Mouse (Mus musculus) 3T3-L1 (cell line): ENCODE measurements around the gene Zfp704.

Experiments
- DNase-seq: peaks from one replicate; pipeline ENCODE4 v3.0.0-alpha.2; 2015; ENCODE audit warnings: low read depth, low spot score

The Zfp704 gene

DNA sequence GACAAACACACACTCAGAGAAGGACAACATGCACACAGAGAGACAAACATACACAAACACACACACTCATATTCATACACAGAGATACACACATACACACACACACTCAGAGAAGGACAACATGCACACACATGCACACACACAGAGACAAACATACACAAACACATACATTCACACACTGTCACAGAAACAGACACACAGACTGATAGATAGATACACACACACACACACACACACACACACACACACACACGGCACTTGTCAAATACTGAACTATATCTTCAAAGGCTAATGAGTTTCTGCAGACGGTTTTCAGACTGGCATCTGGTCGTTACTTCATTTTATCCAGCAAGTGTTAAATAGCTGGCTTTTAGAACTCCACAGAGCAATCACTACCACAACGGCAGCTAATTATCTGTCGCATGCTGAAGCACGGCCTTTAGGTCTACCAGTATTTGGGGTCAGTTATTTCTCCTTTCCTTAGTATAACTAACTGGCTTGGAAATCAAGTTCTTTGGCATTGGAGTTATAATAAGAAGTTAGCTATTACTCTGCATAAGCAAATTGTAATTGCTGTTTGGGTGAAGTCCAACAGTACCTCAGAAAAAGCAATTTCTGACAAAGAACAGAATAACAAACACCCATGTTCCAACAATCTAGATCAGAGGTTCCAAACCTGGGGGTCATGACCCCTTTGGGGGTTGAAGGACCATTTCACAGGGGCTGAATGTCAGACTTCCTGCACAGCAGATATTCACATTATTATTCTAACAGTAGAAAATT, 51.9 kb downstream of the Zfp704 start:
- no peak for DNase-seq

DNA sequence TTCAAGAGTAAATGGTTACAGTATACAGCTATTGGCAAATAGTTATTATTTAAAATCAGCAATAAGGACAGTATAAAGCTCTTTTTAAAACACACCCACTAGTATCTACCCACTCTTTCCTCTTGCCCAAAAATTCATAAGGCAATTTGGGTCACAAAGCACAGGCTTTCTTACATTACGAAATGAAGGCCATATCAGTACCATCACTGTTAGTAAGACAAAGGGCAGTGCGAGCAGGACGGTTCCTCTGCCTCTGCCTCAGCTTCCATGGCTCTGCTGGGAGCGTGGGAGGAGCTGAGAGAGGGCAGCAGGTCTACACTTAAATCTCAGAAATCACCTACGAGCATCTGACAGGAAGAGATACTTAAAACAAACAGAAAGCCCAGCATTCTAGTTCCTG, 53.7 kb downstream of the Zfp704 start:
- no peak for DNase-seq

GRCm38 (mm10) chr3:9554916-9555315, 55.0 kb downstream of the Zfp704 start:
- DNase-seq: no peak

- no peak for DNase-seq
Observed at GRCm38 (mm10) chr3:9552332-9552731, 57.6 kb downstream of the Zfp704 start.

- no peak for DNase-seq
Observed at GRCm38 (mm10) chr3:9550930-9551329, 59.0 kb downstream of the Zfp704 start.

- DNase-seq: no peak
Observed at GRCm38 (mm10) chr3:9549815-9550214, 60.1 kb downstream of the Zfp704 start.

DNA sequence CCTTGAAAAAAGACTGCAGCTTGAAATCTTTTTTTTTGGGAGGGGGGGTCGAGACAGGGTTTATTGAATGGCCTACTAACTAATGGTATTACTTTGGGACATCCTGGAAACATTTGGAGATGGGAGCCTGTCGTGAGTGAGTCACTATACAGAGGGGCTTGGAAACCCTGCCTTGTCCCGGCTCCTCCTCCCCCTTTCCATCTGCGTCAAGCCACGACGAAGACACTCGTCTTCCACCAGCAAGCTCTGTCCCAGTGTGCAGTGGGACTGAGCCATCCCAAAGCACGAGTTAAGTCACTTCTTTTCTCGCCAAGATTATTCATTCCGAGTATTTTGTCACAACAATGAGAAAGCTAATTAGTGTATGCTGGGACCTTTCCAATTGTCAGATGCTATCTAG, 61.7 kb downstream of the Zfp704 start:
- no peak for DNase-seq

GRCm38 (mm10) chr3:9546882-9547620, 62.8 kb downstream of the Zfp704 start:
- DNase-seq: no peak

DNA sequence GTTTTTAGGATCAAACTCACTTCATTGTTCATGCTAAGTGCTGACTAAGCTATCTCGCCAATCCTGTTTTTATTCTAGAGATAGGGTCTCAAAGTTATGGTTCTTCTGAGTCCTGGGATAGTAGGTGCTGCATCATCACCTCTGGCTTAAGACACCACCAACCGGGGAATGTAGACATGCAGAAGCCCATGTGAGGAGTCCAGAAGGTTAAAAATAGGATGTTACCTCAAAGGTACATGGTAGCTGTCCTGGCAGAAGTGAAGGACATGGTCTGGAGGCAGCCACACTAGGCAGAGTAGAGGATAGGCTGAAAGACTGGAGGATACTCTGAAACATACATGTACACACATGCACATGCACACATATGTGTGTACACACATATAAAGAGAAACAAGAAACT, 65.5 kb downstream of the Zfp704 start:
- no peak for DNase-seq

DNA sequence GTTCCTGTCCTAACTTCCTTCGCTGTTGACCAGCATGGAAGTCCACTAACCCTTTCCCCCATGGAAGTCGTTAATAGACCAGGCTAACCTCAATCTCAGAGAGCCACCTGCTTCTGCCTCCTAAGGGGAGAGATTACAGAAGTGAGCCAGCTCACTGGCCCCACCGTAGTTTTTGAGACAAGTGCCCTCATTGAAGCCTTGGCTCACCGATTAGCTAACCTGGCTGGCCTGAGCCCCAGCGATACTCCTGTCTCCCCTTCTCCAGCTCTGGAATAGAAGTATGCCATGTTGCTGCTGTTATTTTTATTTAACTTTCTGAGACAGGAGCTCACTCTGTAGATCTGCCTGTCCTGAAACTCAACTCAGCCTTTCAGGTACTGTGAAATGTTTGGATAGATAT, 66.0 kb downstream of the Zfp704 start:
- no peak for DNase-seq

- DNase-seq: no peak
Observed at GRCm38 (mm10) chr3:9543463-9543862, 66.4 kb downstream of the Zfp704 start.

DNA sequence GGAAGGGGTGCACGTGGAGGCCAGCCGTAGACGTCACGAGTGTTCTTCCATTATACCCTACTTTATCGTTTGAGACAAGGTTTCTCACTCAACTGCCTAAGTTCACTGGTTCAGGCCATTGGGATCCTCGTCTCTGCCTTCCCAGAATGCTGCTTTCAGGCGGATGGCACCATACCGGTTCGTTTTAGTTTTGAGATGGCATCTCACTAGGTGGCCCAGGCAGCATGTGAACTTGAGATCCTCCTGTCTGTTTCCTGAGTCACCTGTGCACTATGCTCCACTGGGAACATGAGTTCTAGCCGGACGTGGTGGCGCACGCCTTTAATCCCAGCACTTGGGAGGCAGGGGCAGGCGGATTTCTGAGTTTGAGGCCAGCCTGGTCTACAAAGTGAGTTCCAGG, 68.3 kb downstream of the Zfp704 start:
- DNase-seq: no peak

DNA sequence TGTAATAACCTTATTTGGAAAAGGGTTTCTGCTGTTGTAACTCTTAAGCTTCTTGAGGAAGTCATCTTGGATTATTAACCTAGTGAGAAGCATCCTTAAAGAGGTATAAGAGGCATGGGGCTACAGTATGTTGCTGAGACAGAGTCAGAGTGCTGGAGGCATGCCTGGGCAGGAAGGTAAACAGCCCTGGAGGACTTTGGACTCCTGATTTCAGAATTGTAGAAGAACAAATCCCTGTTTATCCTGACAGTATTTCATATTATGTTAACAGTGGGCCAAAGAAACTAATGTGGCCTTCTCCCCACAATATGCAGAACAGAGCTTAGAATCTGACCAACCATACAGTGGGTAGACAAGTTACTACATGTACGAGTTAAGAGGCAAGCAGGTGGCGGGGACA, 71.4 kb downstream of the Zfp704 start:
- no peak for DNase-seq

GRCm38 (mm10) chr3:9537889-9538288, 72.0 kb downstream of the Zfp704 start:
- no peak for DNase-seq

DNA sequence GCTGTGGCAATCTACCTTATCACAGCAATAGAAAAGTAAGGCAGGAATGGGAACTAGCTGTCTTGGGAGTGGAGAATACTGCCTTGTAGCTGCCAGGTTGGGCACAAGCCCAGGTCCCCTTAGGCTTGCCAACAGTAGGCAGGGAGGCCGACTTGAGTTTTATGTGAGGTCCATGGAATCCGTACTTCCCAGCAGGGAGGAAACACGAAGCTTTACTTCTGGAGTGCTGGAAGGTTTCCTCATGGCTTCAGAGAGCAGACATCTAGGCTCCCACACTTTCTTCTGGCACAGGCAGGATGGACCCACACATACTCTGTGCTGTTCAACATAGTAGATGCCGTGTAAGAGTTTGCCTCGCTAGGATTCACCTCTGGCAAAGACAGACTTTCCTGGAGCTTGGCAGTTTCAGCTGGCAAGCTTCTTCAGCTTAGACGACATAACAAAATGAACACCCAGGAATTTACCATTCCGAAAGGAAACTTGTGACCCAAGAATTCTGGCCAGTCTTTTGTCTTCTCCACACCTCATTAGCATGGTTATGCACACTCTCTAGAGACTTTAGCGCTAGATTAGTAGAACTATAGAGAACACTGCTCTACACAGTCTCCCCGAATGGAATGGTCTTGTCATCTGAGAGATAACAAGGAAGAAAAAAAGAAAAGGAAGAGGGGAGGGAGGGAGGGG, 79.6 kb downstream of the Zfp704 start:
- no peak for DNase-seq

- peak; percentile 2 for DNase-seq
Observed at GRCm38 (mm10) chr3:9524429-9524828, 85.5 kb downstream of the Zfp704 start.

GRCm38 (mm10) chr3:9523081-9523932, 86.6 kb downstream of the Zfp704 start:
- DNase-seq: no peak

DNA sequence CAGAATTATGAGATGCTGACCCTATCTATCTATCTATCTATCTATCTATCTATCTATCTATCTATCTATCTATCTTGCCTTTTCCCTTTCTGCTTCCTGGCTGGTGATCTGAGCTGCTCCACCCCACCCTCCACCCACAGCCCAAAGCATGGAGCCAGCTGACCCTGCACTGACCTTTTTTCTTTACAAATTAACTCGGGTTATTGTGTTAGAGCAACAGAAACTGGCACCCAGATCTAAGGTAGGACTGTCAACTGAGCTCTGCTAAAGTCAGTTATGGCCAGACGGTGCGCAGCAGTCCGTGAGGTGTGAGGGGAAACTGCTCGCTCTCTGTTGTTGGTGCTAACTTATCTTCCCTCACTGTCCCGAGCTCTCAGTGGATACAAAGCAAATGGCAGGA, 87.9 kb downstream of the Zfp704 start:
- DNase-seq: no peak

DNA sequence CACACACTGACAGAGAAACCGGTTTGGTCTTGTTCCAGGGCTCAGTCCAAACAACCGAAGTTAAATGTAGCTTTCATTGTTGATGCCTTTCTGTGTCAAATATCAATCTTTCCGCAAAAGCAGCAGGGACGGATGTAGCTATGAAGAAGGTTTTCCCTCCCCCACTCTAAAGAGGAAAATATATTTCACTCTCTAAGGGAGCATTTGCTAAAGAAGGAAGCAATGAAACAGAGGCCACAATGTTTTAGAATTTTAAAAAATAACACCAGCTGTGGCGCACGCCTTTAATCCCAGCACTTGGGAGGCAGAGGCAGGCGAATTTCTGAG, 89.2 kb downstream of the Zfp704 start:
- DNase-seq: no peak

DNA sequence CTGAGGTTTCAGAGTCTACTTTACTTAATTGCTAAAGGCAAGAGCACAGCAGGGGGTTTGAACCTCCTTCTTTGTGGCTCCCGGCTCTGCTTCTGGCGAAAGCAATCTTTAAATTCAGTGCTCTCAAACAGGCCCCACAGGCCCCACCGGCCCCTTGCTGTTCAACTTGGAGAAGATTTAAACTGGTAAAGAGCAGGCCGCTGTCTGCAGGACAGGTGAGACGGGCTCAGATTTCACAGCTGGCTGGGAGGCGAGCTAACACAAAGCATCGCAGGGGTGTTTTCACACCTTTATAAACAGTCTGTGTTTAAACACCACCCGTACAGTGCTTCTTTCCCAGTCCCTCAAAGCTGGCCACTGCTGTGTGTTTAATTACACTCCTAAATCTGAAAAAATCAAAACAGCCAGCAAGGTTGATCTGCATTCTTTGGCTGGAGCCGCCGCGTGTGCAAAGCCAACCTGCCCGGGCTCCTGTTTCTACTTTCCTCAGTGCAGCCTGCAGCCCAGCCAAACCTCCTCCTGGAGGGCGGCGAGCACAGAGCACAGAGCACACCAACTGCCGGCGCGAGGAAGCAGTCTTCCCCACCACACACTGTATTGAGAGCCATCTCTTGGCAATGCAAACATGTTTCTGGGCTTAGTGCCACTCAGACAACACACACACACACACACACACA, 89.7 kb downstream of the Zfp704 start:
- DNase-seq: no peak

DNA sequence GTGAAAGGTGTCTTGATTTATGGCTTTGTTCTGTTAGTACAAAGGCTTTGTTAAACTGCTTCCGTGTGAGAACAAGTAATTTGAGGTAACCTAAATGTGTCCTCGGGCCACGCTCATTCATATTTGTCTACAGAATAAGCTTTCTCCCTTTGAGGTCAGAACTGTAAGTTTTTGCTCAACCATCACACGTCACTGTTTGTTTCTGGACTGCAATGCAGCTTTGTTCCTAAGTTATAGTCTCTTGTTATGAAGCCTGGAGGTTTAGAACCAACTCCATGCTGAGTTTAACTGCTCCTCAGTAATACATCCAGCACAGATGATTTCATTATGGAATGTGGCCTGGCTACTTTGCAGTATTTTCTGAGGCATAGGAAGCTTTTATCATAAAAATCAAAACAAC, 90.4 kb downstream of the Zfp704 start:
- no peak for DNase-seq
